Mouse (Mus musculus) myocyte (in vitro differentiated cells): ENCODE results near the gene Zc3h18. TPM values are rescaled to one million over a fixed set of nuclear protein-coding genes. Genes with fewer than 3 reads are reported as not detected.

Source experiments
- H3K27me3 ChIP-seq: one replicate; pipeline ENCODE4 v1.6.1; 2011; ENCODE audit not compliant: control insufficient read depth, insufficient read depth, insufficient read length
- H3K36me3 ChIP-seq: one replicate; pipeline ENCODE4 v1.6.1; 2011; ENCODE audit not compliant: control insufficient read depth, insufficient read depth
- H3K4me2 ChIP-seq: one replicate; pipeline ENCODE4 v1.6.1; 2011; ENCODE audit warnings: low read depth, control low read depth
- H3K4me3 ChIP-seq: one replicate; pipeline ENCODE4 v1.5.1; 2011; ENCODE audit warnings: mild to moderate bottlenecking, control low read depth, moderate library complexity
- H3K79me2 ChIP-seq: one replicate; pipeline ENCODE4 v1.6.1; 2011; ENCODE audit not compliant: control insufficient read depth, insufficient read depth
- H3ac ChIP-seq: one replicate; pipeline ENCODE4 v1.6.1; 2011; ENCODE audit not compliant: control insufficient read depth, insufficient read length
- CEBPB ChIP-seq: IDR thresholded peaks from 2 replicates; pipeline ENCODE4 v1.6.1; 2011; ENCODE audit warnings: mild to moderate bottlenecking, moderate library complexity; ENCODE audit not compliant: poor library complexity, insufficient read depth, severe bottlenecking
- E2F4 ChIP-seq: IDR thresholded peaks from one replicate; pipeline ENCODE4 v1.6.1; 2011; ENCODE audit warnings: mild to moderate bottlenecking, control low read depth, moderate library complexity; ENCODE audit not compliant: insufficient read depth
- MAX ChIP-seq: IDR thresholded peaks from one replicate; pipeline ENCODE4 v1.6.1; 2011; ENCODE audit warnings: low read depth, mild to moderate bottlenecking, control low read depth
- MYOD1 ChIP-seq, 3 experiments: IDR thresholded peaks; one replicate each; pipeline ENCODE4 v1.6.1; 2011; ENCODE audit warnings: control low read depth in 2 of 3, low read depth in 2 of 3, mild to moderate bottlenecking in 2 of 3, moderate library complexity in 1 of 3; ENCODE audit not compliant: insufficient read length in 2 of 3, control insufficient read depth in 1 of 3
- MYOG ChIP-seq, 3 experiments: IDR thresholded peaks; one replicate each; pipeline ENCODE4 v1.6.1; 2011; ENCODE audit warnings: control low read depth in 2 of 3, low read depth in 2 of 3, mild to moderate bottlenecking in 2 of 3; ENCODE audit not compliant: insufficient read length in 2 of 3, control insufficient read depth in 1 of 3, insufficient read depth in 1 of 3
- POLR2A ChIP-seq: IDR thresholded peaks from one replicate; pipeline ENCODE4 v1.6.1; 2011; ENCODE audit warnings: low read depth, mild to moderate bottlenecking, control low read depth, moderate library complexity; ENCODE audit not compliant: insufficient read length
- POLR2AphosphoS2 ChIP-seq: IDR thresholded peaks from one replicate; pipeline ENCODE4 v1.6.1; 2011; ENCODE audit warnings: low read depth, control low read depth; ENCODE audit not compliant: insufficient read length
- REST ChIP-seq: IDR thresholded peaks from one replicate; pipeline ENCODE4 v1.6.1; 2011; ENCODE audit warnings: mild to moderate bottlenecking, control low read depth, moderate library complexity; ENCODE audit not compliant: insufficient read depth, insufficient read length
- SRF ChIP-seq: IDR thresholded peaks from one replicate; pipeline ENCODE4 v1.6.1; 2011; ENCODE audit warnings: low read depth; ENCODE audit not compliant: control insufficient read depth, insufficient read length
- TCF12 ChIP-seq: IDR thresholded peaks from one replicate; pipeline ENCODE4 v1.6.1; 2011; ENCODE audit warnings: mild to moderate bottlenecking, control low read depth; ENCODE audit not compliant: poor library complexity, insufficient read depth, severe bottlenecking
- TCF3 ChIP-seq: IDR thresholded peaks from one replicate; pipeline ENCODE4 v1.6.1; 2011; ENCODE audit warnings: low read depth, control low read depth; ENCODE audit not compliant: insufficient read length
- USF1 ChIP-seq: IDR thresholded peaks from one replicate; pipeline ENCODE4 v1.6.1; 2011; ENCODE audit warnings: low read depth, mild to moderate bottlenecking, control low read depth, moderate library complexity
- polyA plus RNA-seq: library from polyadenylated mRNA; unstranded; fragments of >200 nt; fragmentation: generic; extraction: Trizol; gene quantifications from one replicate; pipeline ENCODE4 v1.2.1, GENCODE M21; 2012; ENCODE audit warnings: missing spikeins

The Zc3h18 gene
- polyA plus RNA-seq, 1 experiment, result 28.8 TPM

- peak overlapping the region; percentile 7 for H3K4me3 ChIP-seq
These were observed 83.6 kb downstream of the Zc3h18 start for GRCm38 (mm10) chr8:122459990-122460389.

GRCm38 (mm10) chr8:122460524-122461472 lies 84.4 kb downstream of the Zc3h18 start, which contains the start of gene Snai3:
TSS of gene Snai3 (minus strand) at chr8:122460733.
- peak within 1 kb of the TSS; percentile 7 for H3K4me3 ChIP-seq
- H3K27me3 ChIP-seq, result no peaks in the 10 kb centered on the region
- H3ac ChIP-seq, result no peak within 1 kb of the TSS
- H3K4me2 ChIP-seq, result peak within 1 kb of the TSS; percentile 74
- no peaks in the 10 kb centered on the region for H3K79me2 ChIP-seq
- TF ChIP-seq TCF12, result no peak
- peak in 2 of 3 experiments; percentile 73 to 78 for TF ChIP-seq MYOG (IDR thresholded peaks at IDR 0.05; ENCODE audit: control insufficient read depth in 1 of 3, insufficient read depth in 1 of 3, insufficient read length in 2 of 3, low read depth in 2 of 3)
- no peak for TF ChIP-seq MAX
- TF ChIP-seq POLR2A, result no peak
- TF ChIP-seq POLR2AphosphoS2, result no peak
- TF ChIP-seq MYOD1 (IDR thresholded peaks at IDR 0.05; ENCODE audit: control insufficient read depth in 1 of 3, insufficient read length in 2 of 3, low read depth in 2 of 3), result peak in 2 of 3 experiments; percentile 69 to 93
- no peak for TF ChIP-seq SRF
- no peak for TF ChIP-seq E2F4
- peak; percentile 57; the same call in 1 of the 2 replicates for TF ChIP-seq CEBPB
- peak; percentile 7 for TF ChIP-seq TCF3
- TF ChIP-seq USF1, result no peak
- no peaks in the 10 kb centered on the region for H3K36me3 ChIP-seq

More at GRCm38 (mm10) chr8:122459990-122460389, 83.6 kb downstream of the Zc3h18 start:
- H3K4me2 ChIP-seq, result peak overlapping the region; percentile 74
- no peaks in the 10 kb centered on the region for H3K27me3 ChIP-seq
- H3ac ChIP-seq, result no peak overlapping the region
- TF ChIP-seq E2F4, result no peak
- no peak for TF ChIP-seq USF1
- TF ChIP-seq SRF, result no peak
- TF ChIP-seq MYOD1 (IDR thresholded peaks at IDR 0.05; ENCODE audit: control insufficient read depth in 1 of 3, insufficient read length in 2 of 3, low read depth in 2 of 3), result no peak
- no peak for TF ChIP-seq MYOG (IDR thresholded peaks at IDR 0.05; ENCODE audit: control insufficient read depth in 1 of 3, insufficient read depth in 1 of 3, insufficient read length in 2 of 3, low read depth in 2 of 3)
- TF ChIP-seq TCF3, result no peak
- TF ChIP-seq POLR2A, result no peak
- no peak for TF ChIP-seq CEBPB
- TF ChIP-seq TCF12, result no peak
- TF ChIP-seq MAX, result no peak
- TF ChIP-seq POLR2AphosphoS2, result no peak
- no peak for TF ChIP-seq REST
- H3K36me3 ChIP-seq, result no peaks in the 10 kb centered on the region
- H3K79me2 ChIP-seq, result no peaks in the 10 kb centered on the region

GRCm38 (mm10) chr8:122461473-122462148 lies 85.2 kb downstream of the Zc3h18 start:
- Histone ChIP-seq H3K27me3 (no peaks in the 10 kb centered on the region), H3K4me2 (peak overlapping the region; percentile 74)
- no peak for TF ChIP-seq MAX
- TF ChIP-seq POLR2AphosphoS2, result no peak
- no peak for TF ChIP-seq TCF3
- no peak for TF ChIP-seq E2F4
- TF ChIP-seq MYOG (IDR thresholded peaks at IDR 0.05; ENCODE audit: control insufficient read depth in 1 of 3, insufficient read depth in 1 of 3, insufficient read length in 2 of 3, low read depth in 2 of 3), result no peak
- TF ChIP-seq MYOD1 (IDR thresholded peaks at IDR 0.05; ENCODE audit: control insufficient read depth in 1 of 3, insufficient read length in 2 of 3, low read depth in 2 of 3), result no peak
- no peak for TF ChIP-seq USF1
- no peak for TF ChIP-seq SRF
- no peak for TF ChIP-seq TCF12
- no peak for TF ChIP-seq POLR2A
- TF ChIP-seq REST, result no peak
- no peak for TF ChIP-seq CEBPB

DNA sequence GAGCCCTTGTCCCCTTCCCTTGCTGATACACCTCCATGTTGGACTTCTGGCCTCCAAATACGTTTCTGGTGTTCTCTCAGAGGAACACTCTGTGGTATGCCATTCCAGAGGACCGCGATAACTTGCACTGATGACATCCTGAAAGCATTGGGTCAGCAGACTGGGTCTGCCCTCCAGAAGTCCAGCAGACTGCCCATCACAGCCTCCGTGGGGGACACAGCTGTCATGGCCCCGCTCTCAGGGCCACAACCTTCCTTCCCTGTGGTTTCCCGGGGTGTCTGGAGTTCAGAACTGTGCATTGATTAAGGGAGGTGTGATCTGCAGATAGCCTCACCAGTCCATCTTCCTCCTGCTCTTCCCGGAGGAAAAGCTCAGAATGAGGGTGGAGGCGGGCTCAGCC lies 86.1 kb downstream of the Zc3h18 start:
- TF ChIP-seq MYOG (IDR thresholded peaks at IDR 0.05; ENCODE audit: control insufficient read depth in 1 of 3, insufficient read depth in 1 of 3, insufficient read length in 2 of 3, low read depth in 2 of 3) (peak in 2 of 3 experiments; percentile 21 to 58), MYOD1 (IDR thresholded peaks at IDR 0.05; ENCODE audit: control insufficient read depth in 1 of 3, insufficient read length in 2 of 3, low read depth in 2 of 3) (peak in 1 of 3 experiments; percentile 51), CEBPB (no peak)
- H3K4me3 ChIP-seq, result no peak overlapping the region
- no peak overlapping the region for H3ac ChIP-seq
- H3K4me2 ChIP-seq, result no peak overlapping the region
- no peaks in the 10 kb centered on the region for H3K79me2 ChIP-seq
- no peaks in the 10 kb centered on the region for H3K27me3 ChIP-seq
- peaks cover 5% of the 10 kb centered on the region for H3K36me3 ChIP-seq

More at GRCm38 (mm10) chr8:122461473-122462148, 85.2 kb downstream of the Zc3h18 start:
- H3K79me2 ChIP-seq, result no peaks in the 10 kb centered on the region
- no peak overlapping the region for H3K4me3 ChIP-seq
- H3ac ChIP-seq, result no peak overlapping the region
- H3K36me3 ChIP-seq, result no peaks in the 10 kb centered on the region
